Mouse (Mus musculus): ENCODE data around the gene Letmd1. TPM values are rescaled to one million over a fixed set of nuclear protein-coding genes. Genes with fewer than 3 reads are reported as not detected.
"Not testable (repeated sequence)": the region's sequence is repeated elsewhere in the genome, so short reads cannot be mapped to it uniquely, and the experiment has no call there.

Letmd1 gene
- polyA plus RNA-seq (2015; fragmentation: Nextera tagmentation; extraction: Ambion mirVana): 19.5 and 21.5 TPM in 2 replicates

DNA sequence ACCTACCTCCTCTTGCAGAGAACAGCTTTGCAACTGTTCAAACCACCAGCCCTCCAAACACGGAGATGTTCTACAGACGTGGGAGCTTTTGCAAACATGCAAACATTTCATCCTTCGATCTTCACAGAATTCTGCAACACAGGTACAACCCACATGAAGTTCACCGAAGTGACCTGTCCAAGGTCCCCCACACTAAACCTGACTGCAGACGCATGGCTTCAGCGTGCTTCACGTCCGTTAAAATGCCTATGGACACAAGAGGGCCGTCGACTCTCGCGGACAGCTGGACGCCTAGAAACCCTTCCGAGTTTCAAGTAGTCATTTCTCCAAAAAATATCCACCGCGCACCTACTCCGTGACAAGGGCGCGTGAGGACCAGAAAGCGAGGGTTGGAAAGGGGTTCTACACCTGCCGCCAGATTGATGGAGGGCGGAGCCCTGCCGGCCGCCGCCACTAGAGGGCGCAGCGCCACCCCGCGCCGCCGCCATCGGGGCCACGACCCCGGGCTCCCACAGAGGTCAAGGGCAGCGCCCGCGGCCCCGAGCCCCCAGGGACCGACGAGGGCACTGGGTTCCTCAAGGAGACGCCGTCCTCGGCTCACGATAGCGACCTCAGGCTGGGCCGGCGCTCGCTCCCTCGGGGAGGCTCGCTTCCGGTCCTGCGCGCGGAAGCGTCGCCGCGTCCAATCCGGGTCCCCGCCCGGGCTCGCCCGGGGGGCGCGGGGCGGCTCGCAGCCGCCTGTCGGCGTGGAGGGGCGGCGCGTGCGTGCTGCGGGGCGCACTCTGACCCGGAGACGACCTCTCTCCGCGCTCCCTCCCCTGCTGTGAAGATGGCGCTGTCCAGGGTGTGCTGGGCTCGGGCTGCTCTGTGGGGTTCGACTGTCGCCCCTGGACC, at the start of gene Letmd1:
Gene Letmd1, plus strand, starts transcription at position 729 of the 894 bp plus-strand sequence.
- Histone ChIP-seq H3K4me1 (peaks cover 20% of the 10 kb centered on the region), H3K9me3 (no peaks in the 10 kb centered on the region), H3K9ac (peak within 1 kb of the TSS; percentile 90), H3K36me3 (peaks cover 14% of the 10 kb centered on the region; the same call in 1 of the 2 replicates), H3K27me3 (no peaks in the 10 kb centered on the region), H3K4me3 (peak within 1 kb of the TSS; percentile 83), H3K4me2 (peak within 1 kb of the TSS; percentile 93), H3K27ac (peak within 1 kb of the TSS; percentile 69)
- under 1% methylated on average over 82 of the region's 84 CpGs for WGBS
- peak; percentile 93 for ATAC-seq (ENCODE audit: borderline replicate concordance, extremely low read depth, low FRiP score, low TSS enrichment)

DNA sequence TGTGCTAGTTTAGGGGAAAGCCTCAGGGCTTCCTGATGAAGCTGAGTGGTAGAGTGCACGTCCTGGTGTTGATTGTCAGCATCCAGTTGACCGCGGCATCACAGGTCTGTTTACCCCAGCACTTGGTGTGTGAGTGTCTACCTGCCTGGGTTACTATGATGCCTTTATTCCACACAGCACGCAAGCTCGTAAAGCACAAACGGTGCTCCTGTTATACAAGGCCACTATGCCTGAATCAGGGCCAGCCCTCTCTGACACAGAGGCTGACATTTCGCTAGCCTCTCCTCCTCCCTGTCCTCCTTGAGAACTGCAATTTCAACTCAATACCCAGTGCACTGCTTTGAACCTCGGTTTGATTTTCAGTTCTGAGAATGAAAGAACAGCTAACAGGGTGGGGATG, 49.5 kb upstream of the Letmd1 start:
- H3K4me3 ChIP-seq: no peak overlapping the region
- H3K4me1 ChIP-seq: peaks cover 21% of the 10 kb centered on the region
- no peaks in the 10 kb centered on the region for H3K36me3 ChIP-seq
- no peak overlapping the region for H3K9ac ChIP-seq
- WGBS: 73% methylated on average over 8 of the region's 8 CpGs
- H3K9me3 ChIP-seq: no peaks in the 10 kb centered on the region
- H3K4me2 ChIP-seq: no peak overlapping the region
- no peak overlapping the region for H3K27ac ChIP-seq
- peaks cover 5% of the 10 kb centered on the region; the same call in 1 of the 2 replicates for H3K27me3 ChIP-seq
- ATAC-seq (ENCODE audit: borderline replicate concordance, extremely low read depth, low FRiP score, low TSS enrichment): no peak

DNA sequence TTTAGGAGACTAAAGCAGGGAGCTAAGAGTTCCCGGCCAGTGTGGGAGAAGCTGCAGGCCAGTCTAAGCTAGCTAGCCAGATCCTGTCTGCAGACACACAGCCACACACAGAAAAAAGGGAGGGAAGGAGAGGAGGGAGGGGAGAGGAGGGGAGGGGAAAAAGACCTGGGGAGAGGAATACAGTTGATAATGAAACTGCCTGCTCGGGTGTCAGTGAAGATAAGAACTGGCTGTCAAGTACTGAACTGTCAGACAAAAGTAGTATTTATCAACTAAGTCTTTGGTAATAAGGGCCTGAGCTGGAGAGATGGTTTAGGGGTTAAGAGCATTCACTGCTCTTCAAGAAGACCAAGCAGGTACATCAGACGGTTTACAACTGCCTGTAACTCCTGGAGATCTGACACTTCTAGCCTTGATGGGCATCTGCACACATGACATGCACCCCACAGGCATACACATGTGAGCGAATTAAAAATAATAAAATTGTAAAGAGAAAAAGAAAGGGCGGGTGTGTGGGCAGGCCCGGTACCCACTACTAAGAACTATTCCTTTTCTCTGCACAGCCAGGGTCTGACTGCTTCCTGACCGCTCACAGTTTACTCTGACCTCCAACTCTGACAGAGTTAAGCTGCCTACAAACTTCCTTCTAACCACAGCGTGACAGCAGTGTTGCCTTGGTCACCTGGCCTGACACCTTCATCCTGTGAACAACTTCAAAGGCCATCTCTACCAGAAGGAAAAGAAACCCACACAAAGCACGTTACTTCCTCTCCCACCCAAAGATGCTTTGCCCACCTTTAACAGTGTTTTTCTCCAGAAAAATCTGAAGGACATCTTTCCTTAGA, 48.7 kb upstream of the Letmd1 start:
- Histone ChIP-seq H3K9me3 (no peaks in the 10 kb centered on the region), H3K27ac (no peak overlapping the region), H3K36me3 (no peaks in the 10 kb centered on the region), H3K4me3 (no peak overlapping the region), H3K4me2 (no peak overlapping the region), H3K27me3 (peaks cover 14% of the 10 kb centered on the region), H3K9ac (no peak overlapping the region), H3K4me1 (peaks cover 28% of the 10 kb centered on the region)
- no peak for ATAC-seq (ENCODE audit: borderline replicate concordance, extremely low read depth, low FRiP score, low TSS enrichment)
- 53% methylated on average over 9 of the region's 9 CpGs for WGBS

DNA sequence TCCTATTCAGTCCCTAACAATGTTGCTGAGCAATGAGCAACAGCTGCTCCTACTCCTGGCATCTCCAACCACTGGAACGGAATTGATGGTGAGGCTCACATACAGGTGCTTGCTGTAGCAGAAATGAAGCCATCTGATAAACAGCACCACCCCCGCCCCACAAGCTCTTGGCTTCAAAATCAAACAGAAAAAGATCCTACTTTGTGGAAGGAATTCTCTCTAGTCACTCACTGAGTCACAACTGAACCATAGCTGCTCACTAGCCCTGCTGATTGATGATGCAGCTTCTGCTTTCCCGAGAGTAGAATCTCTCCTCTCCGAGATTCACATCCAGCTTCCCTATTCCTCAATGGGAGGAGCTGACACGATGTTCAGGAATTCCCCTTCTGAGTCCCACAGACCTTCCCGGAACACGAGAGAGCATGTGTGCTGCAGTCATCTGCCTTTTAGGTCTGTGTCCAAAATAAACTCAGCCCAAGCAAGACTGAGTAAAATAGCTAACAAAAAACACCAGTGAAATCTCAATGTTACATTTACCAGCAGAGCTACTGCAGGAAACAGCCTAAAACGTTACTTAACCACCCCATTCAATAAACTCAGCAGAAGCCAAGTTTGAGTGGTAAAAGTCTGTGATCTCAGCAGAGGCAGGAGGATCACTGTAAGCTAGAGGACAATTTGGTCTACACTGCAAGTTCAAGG, 47.6 kb upstream of the Letmd1 start:
- ATAC-seq (ENCODE audit: borderline replicate concordance, extremely low read depth, low FRiP score, low TSS enrichment): no peak
- 26% methylated on average over 8 of the region's 8 CpGs for WGBS
- H3K27me3 ChIP-seq: peaks cover 24% of the 10 kb centered on the region
- no peaks in the 10 kb centered on the region for H3K9me3 ChIP-seq
- peak overlapping the region; percentile 69 for H3K4me2 ChIP-seq
- no peaks in the 10 kb centered on the region for H3K36me3 ChIP-seq
- H3K27ac ChIP-seq: no peak overlapping the region
- peaks cover 24% of the 10 kb centered on the region for H3K4me1 ChIP-seq
- peak overlapping the region; percentile 76 for H3K4me3 ChIP-seq
- H3K9ac ChIP-seq: 0 out of 2 replicates have a peak overlapping the region, but pooled peaks have one; percentile 1

DNA sequence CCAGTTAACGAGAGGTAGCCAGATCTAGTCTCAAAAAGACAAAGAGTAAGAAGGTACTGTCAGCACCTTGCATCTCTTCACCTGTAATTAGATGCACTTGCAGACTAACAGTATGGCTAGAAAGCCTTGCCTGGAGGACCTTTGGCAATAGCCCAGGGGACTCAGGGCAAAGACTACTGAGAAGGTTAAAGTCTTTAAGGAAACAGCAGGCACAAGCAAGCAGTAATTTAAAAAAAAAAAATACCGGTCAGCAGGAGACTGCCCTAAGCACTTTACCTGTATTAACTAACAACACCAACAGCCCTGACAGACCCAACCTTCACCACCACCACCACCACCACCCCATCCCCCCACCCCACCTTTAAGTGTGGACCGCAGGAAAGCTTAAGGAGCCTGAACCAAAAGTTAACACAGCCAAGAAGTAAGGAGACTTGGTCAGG, 47.0 kb upstream of the Letmd1 start, which contains the start of gene Gm5475:
Gene Gm5475, plus strand, starts transcription at position 390 of the 440 bp plus-strand sequence.
- Histone ChIP-seq H3K27me3 (peaks cover 26% of the 10 kb centered on the region), H3K4me2 (peak within 1 kb of the TSS; percentile 89), H3K4me1 (peaks cover 24% of the 10 kb centered on the region), H3K4me3 (peak within 1 kb of the TSS; percentile 76), H3K9ac (peak within 1 kb of the TSS; percentile 67)
- not testable (repeated sequence) for H3K27ac ChIP-seq; H3K36me3 ChIP-seq; H3K9me3 ChIP-seq; ATAC-seq (ENCODE audit: borderline replicate concordance, extremely low read depth, low FRiP score, low TSS enrichment)
- WGBS: 18% methylated on average over 3 of the region's 3 CpGs

DNA sequence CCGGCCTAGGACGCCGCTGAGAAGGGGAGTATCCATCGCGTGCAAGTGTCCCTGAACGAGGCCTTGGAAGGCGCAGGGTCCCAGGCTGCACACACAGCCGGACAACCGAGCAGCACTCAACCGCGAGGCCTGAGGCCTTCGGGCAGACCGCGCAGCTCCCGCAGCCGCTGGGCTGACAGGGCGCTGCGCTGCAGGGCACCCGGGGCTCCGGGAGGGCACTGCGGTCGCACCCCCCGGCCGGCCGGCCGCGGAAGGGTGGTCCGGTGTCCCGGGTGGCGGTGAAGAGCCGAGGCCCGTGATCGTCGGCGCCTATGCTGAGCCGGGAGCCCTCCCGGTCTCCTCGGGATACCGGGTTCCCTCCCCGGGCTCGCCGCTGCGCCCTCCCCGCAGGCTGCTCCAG, 46.3 kb upstream of the Letmd1 start:
- ATAC-seq (ENCODE audit: borderline replicate concordance, extremely low read depth, low FRiP score, low TSS enrichment): peak; percentile 48
- under 1% methylated on average over 44 of the region's 44 CpGs for WGBS
- H3K4me2 ChIP-seq: peak overlapping the region; percentile 69
- peaks cover 24% of the 10 kb centered on the region for H3K4me1 ChIP-seq
- H3K27me3 ChIP-seq: peaks cover 26% of the 10 kb centered on the region
- peak overlapping the region; percentile 76 for H3K4me3 ChIP-seq
- no peaks in the 10 kb centered on the region for H3K36me3 ChIP-seq
- H3K9me3 ChIP-seq: no peaks in the 10 kb centered on the region
- H3K27ac ChIP-seq: no peak overlapping the region
- peak overlapping the region; percentile 67 for H3K9ac ChIP-seq

DNA sequence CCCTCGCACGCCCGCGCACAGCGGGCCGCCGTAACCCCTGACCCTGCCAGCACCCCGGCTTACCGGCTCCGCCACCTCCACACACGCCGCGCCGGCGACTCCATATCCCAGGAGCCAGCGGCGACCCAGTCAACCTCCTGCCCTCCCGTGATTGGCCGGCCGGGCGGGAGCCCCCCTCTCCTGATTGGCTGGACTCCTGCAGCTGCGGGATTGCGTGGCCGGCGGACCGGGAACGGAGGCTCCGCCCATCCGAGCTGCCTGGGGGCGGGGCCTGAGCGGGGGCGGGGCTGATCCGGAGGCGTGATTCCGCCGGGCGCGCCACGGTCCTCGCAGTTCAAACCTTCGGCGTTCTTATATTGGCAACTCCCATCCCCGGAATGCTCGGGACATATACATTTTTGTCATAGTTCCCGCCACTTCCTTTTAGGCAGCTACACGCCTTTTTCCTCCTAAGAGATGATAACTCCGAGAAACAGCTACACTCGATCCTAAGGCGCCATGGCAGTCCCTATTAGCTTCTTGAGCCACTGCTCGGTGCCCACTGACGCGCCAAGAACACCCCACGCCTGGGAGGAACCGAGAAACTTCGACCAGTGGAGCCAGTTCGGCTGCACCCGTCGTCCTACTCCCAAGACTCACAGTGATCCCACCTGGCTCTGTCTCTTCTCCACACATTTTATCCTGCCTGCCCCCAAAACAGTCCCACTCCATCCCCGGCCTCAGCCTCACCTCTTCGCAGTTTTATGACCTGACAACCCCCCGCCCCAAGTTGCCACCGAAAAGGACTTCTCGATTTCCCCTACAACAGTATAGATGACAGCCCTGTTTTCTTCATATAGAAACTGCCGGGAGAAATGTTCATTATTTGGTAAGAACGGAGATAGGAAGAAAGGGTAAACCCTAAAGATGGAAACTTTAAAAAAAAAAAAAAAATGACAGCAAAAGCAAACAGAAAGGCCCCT, 45.6 kb upstream of the Letmd1 start:
- no peaks in the 10 kb centered on the region for H3K36me3 ChIP-seq
- 1% methylated on average over 65 of the region's 65 CpGs for WGBS
- peak; percentile 98 for ATAC-seq (ENCODE audit: borderline replicate concordance, extremely low read depth, low FRiP score, low TSS enrichment)

DNA sequence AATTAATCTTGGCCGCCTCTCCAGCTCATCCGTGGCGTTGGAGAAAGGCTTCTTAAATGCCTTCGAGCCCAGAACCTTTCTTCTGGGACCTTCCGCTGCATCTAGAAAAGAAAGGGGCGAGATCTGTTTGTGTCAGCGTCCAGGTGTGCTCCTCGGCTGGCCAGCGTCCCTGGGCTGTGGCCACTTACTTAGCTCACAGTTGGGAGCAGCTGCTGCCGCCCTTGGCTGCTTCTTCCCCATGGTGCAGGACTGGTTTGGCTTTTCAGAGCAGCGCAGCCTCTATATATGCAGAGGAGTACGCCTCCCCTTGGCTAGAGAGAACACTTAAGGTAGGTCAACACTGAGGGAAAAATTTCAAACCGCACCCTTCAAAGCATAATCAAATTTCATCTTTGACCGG, 44.9 kb upstream of the Letmd1 start:
- WGBS: 5% methylated on average over 14 of the region's 14 CpGs
- peaks cover 24% of the 10 kb centered on the region for H3K4me1 ChIP-seq
- H3K27ac ChIP-seq: peak overlapping the region; percentile 59
- H3K27me3 ChIP-seq: peaks cover 26% of the 10 kb centered on the region
- peak overlapping the region; percentile 17; the same call in 1 of the 2 replicates for H3K9ac ChIP-seq
- H3K4me2 ChIP-seq: peak overlapping the region; percentile 89
- peak overlapping the region; percentile 76 for H3K4me3 ChIP-seq
- H3K36me3 ChIP-seq: no peaks in the 10 kb centered on the region
- no peaks in the 10 kb centered on the region for H3K9me3 ChIP-seq
- no peak for ATAC-seq (ENCODE audit: borderline replicate concordance, extremely low read depth, low FRiP score, low TSS enrichment)

More for the DNA sequence above, 45.6 kb upstream of the Letmd1 start:
- Histone ChIP-seq H3K9ac (peak overlapping the region; percentile 67), H3K9me3 (no peaks in the 10 kb centered on the region), H3K4me1 (peaks cover 24% of the 10 kb centered on the region), H3K4me3 (peak overlapping the region; percentile 76), H3K27me3 (peaks cover 26% of the 10 kb centered on the region), H3K4me2 (peak overlapping the region; percentile 89), H3K27ac (peak overlapping the region; percentile 59)

DNA sequence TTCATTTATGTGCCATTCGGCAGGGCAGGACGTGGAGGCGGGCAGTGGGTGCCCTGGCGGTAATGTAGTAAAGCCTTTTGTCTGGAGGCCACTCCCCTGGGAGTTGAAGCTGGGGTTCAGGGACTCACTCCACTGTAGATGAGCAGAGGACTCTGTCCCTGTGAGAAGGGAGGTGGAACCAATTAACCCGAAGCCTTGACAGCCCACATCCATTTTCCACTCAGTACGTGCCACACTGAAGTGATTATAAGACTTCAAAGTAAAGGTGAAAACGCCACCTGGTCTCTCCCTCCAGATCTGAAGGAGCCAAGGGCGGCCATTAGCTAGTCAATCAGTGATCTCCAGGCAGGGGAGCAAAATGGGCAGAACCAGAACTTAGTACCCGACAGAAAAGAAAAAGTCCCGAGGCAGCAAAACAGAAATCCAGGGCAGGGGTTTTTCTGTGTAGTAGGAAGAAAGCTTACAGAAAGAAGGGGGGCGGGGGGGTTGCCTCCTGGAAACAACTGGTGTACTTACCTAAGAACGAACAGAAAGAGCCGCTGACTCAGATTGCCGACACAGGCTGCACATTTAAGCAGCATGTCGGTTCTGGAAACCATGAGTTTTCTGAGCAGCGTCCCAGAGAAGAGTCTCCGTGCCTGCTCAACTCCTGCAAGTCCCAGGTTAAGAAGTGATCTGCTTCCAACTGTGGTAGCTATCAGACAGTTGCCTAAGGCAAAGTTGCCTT, 44.3 kb upstream of the Letmd1 start, which contains the start of gene Slc11a2:
Gene Slc11a2, minus strand, starts transcription at position 677 of the 727 bp plus-strand sequence.
- WGBS: 21% methylated on average over 17 of the region's 17 CpGs
- H3K9ac ChIP-seq: peak within 1 kb of the TSS; percentile 17
- peaks cover 24% of the 10 kb centered on the region for H3K4me1 ChIP-seq
- H3K36me3 ChIP-seq: no peaks in the 10 kb centered on the region
- ATAC-seq (ENCODE audit: borderline replicate concordance, extremely low read depth, low FRiP score, low TSS enrichment): no peak
- no peaks in the 10 kb centered on the region for H3K9me3 ChIP-seq
- H3K27ac ChIP-seq: peak within 1 kb of the TSS; percentile 59
- H3K27me3 ChIP-seq: peaks cover 26% of the 10 kb centered on the region
- H3K4me3 ChIP-seq: peak within 1 kb of the TSS; percentile 76
- H3K4me2 ChIP-seq: peak within 1 kb of the TSS; percentile 89

All from lung, embryonic 15.5 days (tissue).